Mouse (Mus musculus): ENCODE results near the gene Ap1s3. TPM values are rescaled to one million over a fixed set of nuclear protein-coding genes. Genes with fewer than 3 reads are reported as not detected.

The Ap1s3 gene
- polyA plus RNA-seq, 1 experiment: 26.4 TPM

DNA sequence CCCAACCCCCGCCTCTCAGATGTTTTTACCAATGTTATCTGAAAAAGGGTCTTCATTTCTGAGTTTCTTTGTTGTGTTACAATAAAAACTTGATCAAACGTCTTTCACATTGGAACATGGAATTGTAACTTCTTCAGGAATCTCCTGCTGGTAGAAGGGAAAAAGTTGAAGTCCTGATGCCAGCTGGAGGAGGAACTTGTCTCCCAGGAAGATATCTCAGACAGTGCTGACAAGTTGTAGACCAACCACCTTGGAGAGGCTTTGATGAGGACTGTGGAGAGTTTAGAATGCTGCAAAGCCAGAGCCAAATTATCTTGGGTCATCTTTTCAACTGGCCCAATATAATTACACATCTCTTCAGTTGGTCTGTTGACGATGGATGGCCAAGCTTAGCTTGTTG is 20.7 kb upstream of the Ap1s3 start:
- no peak overlapping the region for H3K27ac ChIP-seq (ENCODE audit: insufficient read depth, low read depth, low read length)
- TF ChIP-seq POLR2A (IDR thresholded peaks at IDR 0.05; ENCODE audit: low read depth, low read length): no peak
- no peak for TF ChIP-seq CTCF (IDR thresholded peaks at IDR 0.05; ENCODE audit: extremely low read depth, insufficient read length, insufficient replicate concordance, low read depth, low read length)
- H3K4me3 ChIP-seq (ENCODE audit: low read depth, low read length): no peak overlapping the region
- 84% methylated on average over 3 of the region's 3 CpGs for WGBS
- no peaks in the 10 kb centered on the region; the same call in 1 of the 2 replicates for H3K4me1 ChIP-seq (ENCODE audit: control insufficient read depth, insufficient read depth, insufficient read length, low read length)
- H3K27me3 ChIP-seq (ENCODE audit: control insufficient read depth, insufficient read depth, low read length): no peaks in the 10 kb centered on the region
- H3K36me3 ChIP-seq (ENCODE audit: control insufficient read depth, insufficient read depth, low read length): no peaks in the 10 kb centered on the region

GRCm38 (mm10) chr1:79687254-79687653 is 15.5 kb upstream of the Ap1s3 start:
- Histone ChIP-seq H3K4me1 (ENCODE audit: control insufficient read depth, insufficient read depth, insufficient read length, low read length) (no peaks in the 10 kb centered on the region), H3K4me3 (ENCODE audit: low read depth, low read length) (no peak overlapping the region), H3K27me3 (ENCODE audit: control insufficient read depth, insufficient read depth, low read length) (no peaks in the 10 kb centered on the region), H3K27ac (ENCODE audit: insufficient read depth, low read depth, low read length) (no peak overlapping the region), H3K36me3 (ENCODE audit: control insufficient read depth, insufficient read depth, low read length) (no peaks in the 10 kb centered on the region)
- TF ChIP-seq CTCF (IDR thresholded peaks at IDR 0.05; ENCODE audit: extremely low read depth, insufficient read length, insufficient replicate concordance, low read depth, low read length) (no peak), POLR2A (IDR thresholded peaks at IDR 0.05; ENCODE audit: low read depth, low read length) (no peak)
- 87% methylated on average over 1 of the region's 1 CpGs for WGBS

DNA sequence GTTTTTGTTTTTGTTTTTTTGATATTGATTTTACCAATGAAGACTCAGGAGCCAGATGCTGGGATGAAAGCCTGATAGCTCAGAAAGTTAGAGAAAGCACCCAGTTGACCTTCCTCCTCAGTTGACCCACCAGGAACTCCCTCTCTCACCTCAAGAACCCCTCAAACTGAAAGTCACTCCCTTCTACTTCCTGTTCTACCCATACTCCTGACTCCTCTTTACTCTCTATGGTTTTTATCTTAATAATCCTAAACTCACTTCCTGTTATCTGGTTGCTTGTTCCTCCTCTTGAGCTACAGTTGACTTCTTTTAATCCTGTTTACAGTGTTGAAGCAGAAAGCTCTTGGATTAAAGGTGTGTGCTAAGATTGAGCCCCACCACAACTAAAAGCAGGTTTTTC is 12.3 kb upstream of the Ap1s3 start:
- Histone ChIP-seq H3K36me3 (ENCODE audit: control insufficient read depth, insufficient read depth, low read length) (no peaks in the 10 kb centered on the region), H3K4me3 (ENCODE audit: low read depth, low read length) (no peak overlapping the region), H3K4me1 (ENCODE audit: control insufficient read depth, insufficient read depth, insufficient read length, low read length) (no peaks in the 10 kb centered on the region; the same call in 1 of the 2 replicates), H3K27me3 (ENCODE audit: control insufficient read depth, insufficient read depth, low read length) (no peaks in the 10 kb centered on the region), H3K27ac (ENCODE audit: insufficient read depth, low read depth, low read length) (no peak overlapping the region)
- TF ChIP-seq POLR2A (IDR thresholded peaks at IDR 0.05; ENCODE audit: low read depth, low read length) (no peak), CTCF (IDR thresholded peaks at IDR 0.05; ENCODE audit: extremely low read depth, insufficient read length, insufficient replicate concordance, low read depth, low read length) (no peak)

DNA sequence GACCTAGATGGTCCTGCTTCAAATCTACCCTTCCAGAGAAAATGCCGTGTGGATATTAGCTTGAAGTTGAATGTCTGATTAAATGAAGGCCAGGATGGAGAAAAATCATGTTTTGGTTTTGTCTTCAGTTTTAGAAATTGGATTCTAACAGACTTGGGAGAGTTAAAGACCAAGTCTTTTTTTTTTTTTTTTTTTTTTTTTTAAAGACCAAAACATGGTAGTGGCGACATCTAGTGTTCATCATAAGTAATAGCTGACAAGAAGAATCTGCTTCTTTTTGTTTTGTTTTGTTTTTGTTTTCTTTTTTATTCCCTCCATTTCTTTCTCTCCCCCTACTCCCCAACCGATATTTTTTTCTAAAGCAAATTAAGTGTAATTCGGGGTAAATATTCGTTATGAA is 11.2 kb upstream of the Ap1s3 start:
- 10% methylated on average over 5 of the region's 5 CpGs for WGBS
- no peak overlapping the region for H3K27ac ChIP-seq (ENCODE audit: insufficient read depth, low read depth, low read length)
- no peaks in the 10 kb centered on the region; the same call in 1 of the 2 replicates for H3K4me1 ChIP-seq (ENCODE audit: control insufficient read depth, insufficient read depth, insufficient read length, low read length)
- no peaks in the 10 kb centered on the region for H3K36me3 ChIP-seq (ENCODE audit: control insufficient read depth, insufficient read depth, low read length)
- no peak overlapping the region for H3K4me3 ChIP-seq (ENCODE audit: low read depth, low read length)
- TF ChIP-seq CTCF (IDR thresholded peaks at IDR 0.05; ENCODE audit: extremely low read depth, insufficient read length, insufficient replicate concordance, low read depth, low read length): no peak
- TF ChIP-seq POLR2A (IDR thresholded peaks at IDR 0.05; ENCODE audit: low read depth, low read length): no peak
- no peaks in the 10 kb centered on the region for H3K27me3 ChIP-seq (ENCODE audit: control insufficient read depth, insufficient read depth, low read length)

DNA sequence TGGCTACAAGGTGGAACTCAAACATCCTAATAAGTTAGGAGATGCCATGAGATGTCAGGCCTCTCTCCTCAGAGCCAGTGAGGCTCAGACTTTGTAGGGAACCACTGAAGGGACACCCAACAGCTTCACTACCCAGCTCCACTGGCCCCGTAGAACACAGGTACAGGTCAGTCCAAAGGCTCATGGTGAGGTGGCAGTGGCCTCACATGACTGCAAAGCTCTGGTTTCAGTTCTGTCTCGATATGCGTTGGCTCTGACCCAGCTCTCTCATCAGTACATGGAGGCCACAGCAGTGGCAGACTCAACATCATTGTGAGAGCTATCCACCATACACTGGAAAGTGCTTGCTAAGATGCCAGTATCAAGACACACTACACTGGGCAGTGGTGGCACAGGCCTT is 9.0 kb upstream of the Ap1s3 start:
- no peaks in the 10 kb centered on the region for H3K36me3 ChIP-seq (ENCODE audit: control insufficient read depth, insufficient read depth, low read length)
- H3K27me3 ChIP-seq (ENCODE audit: control insufficient read depth, insufficient read depth, low read length): no peaks in the 10 kb centered on the region
- WGBS: 34% methylated on average over 3 of the region's 3 CpGs
- H3K27ac ChIP-seq (ENCODE audit: insufficient read depth, low read depth, low read length): peak overlapping the region; percentile 54; the same call in 1 of the 2 replicates
- TF ChIP-seq POLR2A (IDR thresholded peaks at IDR 0.05; ENCODE audit: low read depth, low read length) (no peak), CTCF (IDR thresholded peaks at IDR 0.05; ENCODE audit: extremely low read depth, insufficient read length, insufficient replicate concordance, low read depth, low read length) (no peak)
- H3K4me1 ChIP-seq (ENCODE audit: control insufficient read depth, insufficient read depth, insufficient read length, low read length): peaks cover 2% of the 10 kb centered on the region; the same call in 1 of the 2 replicates
- no peak overlapping the region for H3K4me3 ChIP-seq (ENCODE audit: low read depth, low read length)

GRCm38 (mm10) chr1:79678117-79678684 is 6.4 kb upstream of the Ap1s3 start:
- Histone ChIP-seq H3K27me3 (ENCODE audit: control insufficient read depth, insufficient read depth, low read length) (no peaks in the 10 kb centered on the region), H3K4me1 (ENCODE audit: control insufficient read depth, insufficient read depth, insufficient read length, low read length) (peaks cover 3% of the 10 kb centered on the region; the same call in 1 of the 2 replicates), H3K4me3 (ENCODE audit: low read depth, low read length) (no peak overlapping the region), H3K27ac (ENCODE audit: insufficient read depth, low read depth, low read length) (no peak overlapping the region), H3K36me3 (ENCODE audit: control insufficient read depth, insufficient read depth, low read length) (no peaks in the 10 kb centered on the region)
- WGBS: 37% methylated on average over 8 of the region's 8 CpGs
- TF ChIP-seq CTCF (IDR thresholded peaks at IDR 0.05; ENCODE audit: extremely low read depth, insufficient read length, insufficient replicate concordance, low read depth, low read length) (no peak), POLR2A (IDR thresholded peaks at IDR 0.05; ENCODE audit: low read depth, low read length) (no peak)

- Histone ChIP-seq H3K4me3 (ENCODE audit: low read depth, low read length) (no peak overlapping the region), H3K27me3 (ENCODE audit: control insufficient read depth, insufficient read depth, low read length) (no peaks in the 10 kb centered on the region), H3K36me3 (ENCODE audit: control insufficient read depth, insufficient read depth, low read length) (no peaks in the 10 kb centered on the region), H3K4me1 (ENCODE audit: control insufficient read depth, insufficient read depth, insufficient read length, low read length) (peaks cover 3% of the 10 kb centered on the region), H3K27ac (ENCODE audit: insufficient read depth, low read depth, low read length) (no peak overlapping the region)
- no peak for TF ChIP-seq CTCF (IDR thresholded peaks at IDR 0.05; ENCODE audit: extremely low read depth, insufficient read length, insufficient replicate concordance, low read depth, low read length)
- TF ChIP-seq POLR2A (IDR thresholded peaks at IDR 0.05; ENCODE audit: low read depth, low read length): no peak
- WGBS: 34% methylated on average over 4 of the region's 4 CpGs
Measured at GRCm38 (mm10) chr1:79675716-79676115, 3.9 kb upstream of the Ap1s3 start.
